Mouse (Mus musculus): ENCODE data around the gene Ptprg. TPM values are rescaled to one million over a fixed set of nuclear protein-coding genes. Genes with fewer than 3 reads are reported as not detected.

Gene Ptprg
- polyA plus RNA-seq, 2 experiments: 0.69 to 1.4 TPM

DNA sequence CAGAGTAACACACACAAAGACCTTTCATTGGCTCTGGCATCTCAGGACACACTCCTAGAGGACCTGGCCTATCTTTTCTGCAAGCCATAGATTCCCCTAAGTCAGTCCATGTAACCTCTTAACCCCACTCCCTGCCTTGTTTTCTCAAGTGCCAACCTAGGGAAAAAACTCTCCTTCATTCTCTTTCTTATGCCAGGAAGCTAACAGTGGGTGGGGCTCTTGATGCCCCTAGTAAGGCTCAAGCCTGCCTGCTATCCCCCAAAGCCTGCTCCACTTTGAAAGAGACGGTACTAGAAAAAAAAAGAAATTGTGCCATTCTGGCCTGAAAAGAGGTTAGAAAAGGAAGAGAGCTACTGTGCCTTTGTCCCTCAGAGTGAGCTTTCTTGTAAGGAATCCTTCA lies 358.9 kb downstream of the Ptprg start:
- no peaks in the 10 kb centered on the region for H3K36me3 ChIP-seq (replicated peaks; ENCODE audit: control insufficient read depth, insufficient read depth, low read depth)
- H3K9ac ChIP-seq (replicated peaks): no peak overlapping the region
- ATAC-seq (ENCODE audit: insufficient read depth) (no peak), DNase-seq (ENCODE audit: low read depth in 3 of 3, low spot score in 3 of 3) (no peak)
- no peaks in the 10 kb centered on the region for H3K4me1 ChIP-seq (replicated peaks; ENCODE audit: control insufficient read depth in 2 of 2, insufficient read depth in 2 of 2, low read length in 1 of 2)
- H3K27me3 ChIP-seq (ENCODE audit: control insufficient read depth, insufficient read depth, low read length): no peaks in the 10 kb centered on the region
- H3K27ac ChIP-seq: no peak overlapping the region
- no peak overlapping the region for H3K4me3 ChIP-seq (ENCODE audit: insufficient read depth in 1 of 2, low read depth in 2 of 2, low read length in 2 of 2)
- no peak overlapping the region for H3K4me2 ChIP-seq (ENCODE audit: low read depth)
- no peaks in the 10 kb centered on the region for H3K9me3 ChIP-seq (ENCODE audit: control insufficient read depth, low read length)
- TF ChIP-seq EP300 (IDR thresholded peaks at IDR 0.05; ENCODE audit: low read depth) (no peak), CTCF (IDR thresholded peaks at IDR 0.05; ENCODE audit: low read depth) (no peak)
- 69% methylated on average over 1 of the region's 1 CpGs for WGBS (ENCODE audit: insufficient replicate concordance)

GRCm38 (mm10) chr14:11917225-11917624 lies 363.9 kb downstream of the Ptprg start:
- Histone ChIP-seq H3K9ac (replicated peaks) (no peak overlapping the region), H3K4me1 (replicated peaks; ENCODE audit: control insufficient read depth in 2 of 2, insufficient read depth in 2 of 2, low read length in 1 of 2) (no peaks in the 10 kb centered on the region), H3K9me3 (ENCODE audit: control insufficient read depth, low read length) (no peaks in the 10 kb centered on the region), H3K27me3 (ENCODE audit: control insufficient read depth, insufficient read depth, low read length) (no peaks in the 10 kb centered on the region), H3K4me2 (ENCODE audit: low read depth) (no peak overlapping the region), H3K36me3 (replicated peaks; ENCODE audit: control insufficient read depth, insufficient read depth, low read depth) (no peaks in the 10 kb centered on the region), H3K27ac (no peak overlapping the region), H3K4me3 (ENCODE audit: insufficient read depth in 1 of 2, low read depth in 2 of 2, low read length in 2 of 2) (no peak overlapping the region)
- ATAC-seq (ENCODE audit: insufficient read depth) (no peak), DNase-seq (ENCODE audit: low read depth in 3 of 3, low spot score in 3 of 3) (no peak)
- 76% methylated on average over 5 of the region's 5 CpGs for WGBS (ENCODE audit: insufficient replicate concordance)
- TF ChIP-seq CTCF (IDR thresholded peaks at IDR 0.05; ENCODE audit: low read depth): no peak

- no peaks in the 10 kb centered on the region for H3K4me1 ChIP-seq (replicated peaks; ENCODE audit: control insufficient read depth in 2 of 2, insufficient read depth in 2 of 2, low read length in 1 of 2)
- H3K27ac ChIP-seq: no peak overlapping the region
- no peaks in the 10 kb centered on the region for H3K27me3 ChIP-seq (ENCODE audit: control insufficient read depth, insufficient read depth, low read length)
- H3K4me3 ChIP-seq (ENCODE audit: insufficient read depth in 1 of 2, low read depth in 2 of 2, low read length in 2 of 2): no peak overlapping the region
- TF ChIP-seq EP300 (IDR thresholded peaks at IDR 0.05; ENCODE audit: low read depth) (no peak), CTCF (IDR thresholded peaks at IDR 0.05; ENCODE audit: low read depth) (no peak)
- no peaks in the 10 kb centered on the region for H3K36me3 ChIP-seq (replicated peaks; ENCODE audit: control insufficient read depth, insufficient read depth, low read depth)
- H3K9ac ChIP-seq (replicated peaks): no peak overlapping the region
- ATAC-seq (ENCODE audit: insufficient read depth) (no peak), DNase-seq (ENCODE audit: low read depth in 3 of 3, low spot score in 3 of 3) (no peak)
- H3K9me3 ChIP-seq (ENCODE audit: control insufficient read depth, low read length): no peaks in the 10 kb centered on the region
- H3K4me2 ChIP-seq (ENCODE audit: low read depth): no peak overlapping the region
- 69% methylated on average over 2 of the region's 2 CpGs for WGBS (ENCODE audit: insufficient replicate concordance)
These were observed 375.2 kb downstream of the Ptprg start for GRCm38 (mm10) chr14:11928545-11928944.

DNA sequence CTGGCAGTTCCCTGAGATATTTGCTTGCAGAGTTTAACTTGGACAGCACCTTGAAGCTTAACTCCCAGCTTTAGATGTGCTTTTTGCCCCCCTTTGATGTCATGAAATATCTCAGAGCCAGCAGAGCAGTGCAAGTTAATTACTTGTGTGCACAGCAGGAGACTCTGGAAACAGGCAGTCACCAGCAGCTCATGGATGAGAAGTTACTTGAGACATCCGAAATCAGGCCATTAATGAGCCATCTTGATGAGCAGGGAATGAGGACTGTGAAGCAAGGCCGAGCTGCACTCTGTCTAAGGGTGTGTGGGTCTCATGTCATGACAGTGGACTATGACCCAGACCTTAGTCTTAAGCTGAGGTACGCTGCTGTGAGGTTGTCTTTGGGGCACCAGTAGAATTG lies 379.2 kb downstream of the Ptprg start:
- DNase-seq (ENCODE audit: low read depth in 3 of 3, low spot score in 3 of 3): no peak
- Histone ChIP-seq H3K27ac (no peak overlapping the region), H3K27me3 (ENCODE audit: control insufficient read depth, insufficient read depth, low read length) (no peaks in the 10 kb centered on the region), H3K36me3 (replicated peaks; ENCODE audit: control insufficient read depth, insufficient read depth, low read depth) (no peaks in the 10 kb centered on the region), H3K9me3 (ENCODE audit: control insufficient read depth, low read length) (no peaks in the 10 kb centered on the region), H3K4me1 (replicated peaks; ENCODE audit: control insufficient read depth in 2 of 2, insufficient read depth in 2 of 2, low read length in 1 of 2) (no peaks in the 10 kb centered on the region), H3K9ac (replicated peaks) (no peak overlapping the region), H3K4me2 (ENCODE audit: low read depth) (no peak overlapping the region), H3K4me3 (ENCODE audit: insufficient read depth in 1 of 2, low read depth in 2 of 2, low read length in 2 of 2) (no peak overlapping the region)
- ATAC-seq (ENCODE audit: insufficient read depth): no peak
- no peak for TF ChIP-seq EP300 (IDR thresholded peaks at IDR 0.05; ENCODE audit: low read depth)
- 47% methylated on average over 3 of the region's 3 CpGs for WGBS (ENCODE audit: insufficient replicate concordance)

GRCm38 (mm10) chr14:11934556-11934955 lies 381.2 kb downstream of the Ptprg start:
- no peaks in the 10 kb centered on the region for H3K4me1 ChIP-seq (replicated peaks; ENCODE audit: control insufficient read depth in 2 of 2, insufficient read depth in 2 of 2, low read length in 1 of 2)
- H3K36me3 ChIP-seq (replicated peaks; ENCODE audit: control insufficient read depth, insufficient read depth, low read depth): no peaks in the 10 kb centered on the region
- no peak overlapping the region for H3K27ac ChIP-seq
- H3K9ac ChIP-seq (replicated peaks): no peak overlapping the region
- no peak for TF ChIP-seq CTCF (IDR thresholded peaks at IDR 0.05; ENCODE audit: low read depth)
- TF ChIP-seq EP300 (IDR thresholded peaks at IDR 0.05; ENCODE audit: low read depth): no peak
- H3K4me3 ChIP-seq (ENCODE audit: insufficient read depth in 1 of 2, low read depth in 2 of 2, low read length in 2 of 2): no peak overlapping the region
- no peak overlapping the region for H3K4me2 ChIP-seq (ENCODE audit: low read depth)
- no peaks in the 10 kb centered on the region for H3K9me3 ChIP-seq (ENCODE audit: control insufficient read depth, low read length)
- WGBS (ENCODE audit: insufficient replicate concordance): 53% methylated on average over 2 of the region's 2 CpGs
- DNase-seq (ENCODE audit: low read depth in 3 of 3, low spot score in 3 of 3) (no peak), ATAC-seq (ENCODE audit: insufficient read depth) (no peak)
- no peaks in the 10 kb centered on the region for H3K27me3 ChIP-seq (ENCODE audit: control insufficient read depth, insufficient read depth, low read length)

DNA sequence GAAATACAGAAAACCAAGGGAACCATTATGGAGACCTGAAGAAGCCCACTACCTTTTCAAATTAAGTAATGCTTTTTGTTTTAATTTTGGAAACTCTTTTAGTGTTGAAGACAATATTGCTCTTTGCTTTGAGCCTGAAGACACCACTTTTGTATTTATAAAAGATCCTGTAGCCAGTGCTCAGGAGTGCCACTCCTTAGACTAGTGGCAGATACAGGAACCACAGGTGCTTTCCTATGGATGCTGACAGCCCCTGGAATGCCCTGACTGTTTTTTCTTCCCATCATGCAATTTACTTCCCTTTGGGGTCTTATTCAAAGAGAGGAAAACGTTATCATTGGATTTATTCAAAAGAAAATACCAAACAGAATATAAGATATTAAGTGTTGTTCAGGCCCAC lies 381.9 kb downstream of the Ptprg start:
- Histone ChIP-seq H3K4me2 (ENCODE audit: low read depth) (no peak overlapping the region), H3K27ac (no peak overlapping the region), H3K4me3 (ENCODE audit: insufficient read depth in 1 of 2, low read depth in 2 of 2, low read length in 2 of 2) (no peak overlapping the region), H3K36me3 (replicated peaks; ENCODE audit: control insufficient read depth, insufficient read depth, low read depth) (no peaks in the 10 kb centered on the region), H3K9me3 (ENCODE audit: control insufficient read depth, low read length) (no peaks in the 10 kb centered on the region), H3K9ac (replicated peaks) (no peak overlapping the region), H3K4me1 (replicated peaks; ENCODE audit: control insufficient read depth in 2 of 2, insufficient read depth in 2 of 2, low read length in 1 of 2) (no peaks in the 10 kb centered on the region), H3K27me3 (ENCODE audit: control insufficient read depth, insufficient read depth, low read length) (no peaks in the 10 kb centered on the region)
- ATAC-seq (ENCODE audit: insufficient read depth): no peak
- WGBS (ENCODE audit: insufficient replicate concordance): 16% methylated on average over 1 of the region's 1 CpGs
- no peak for DNase-seq (ENCODE audit: low read depth in 3 of 3, low spot score in 3 of 3)
- TF ChIP-seq CTCF (IDR thresholded peaks at IDR 0.05; ENCODE audit: low read depth) (no peak), EP300 (IDR thresholded peaks at IDR 0.05; ENCODE audit: low read depth) (no peak)
